Comparison of ENCODE assay signal across 8 mouse cellular contexts in genomic region chr5:67606916-67607803, GRCm38 (mm10). TPM values are rescaled to one million over a fixed set of nuclear protein-coding genes. Genes with fewer than 3 reads are reported as not detected.
DNase-seq lines count a peak whose midpoint lies in the region; ATAC-seq and TF ChIP-seq lines count a peak whose summit lies in the region.

No protein-coding gene starts in this region.

- peak; percentile 46 for ATAC-seq in hindbrain, embryonic 13.5 days (ENCODE audit: low FRiP score)
- ATAC-seq in neural tube, embryonic 14.5 days (ENCODE audit: low read depth): peak; percentile 9; the same call in 1 of the 2 replicates

- H3K4me3 ChIP-seq in left cerebral cortex, adult 2 months: peak overlapping the region; percentile 27
- peak overlapping the region; percentile 60 for H3K4me3 ChIP-seq in forebrain, embryonic 10.5 days
- peak overlapping the region; percentile 48 for H3K4me3 ChIP-seq in hindbrain, embryonic 13.5 days
- H3K4me3 ChIP-seq in liver, adult 2 months (ENCODE audit: insufficient read depth, low read depth, low read length): peak overlapping the region; percentile 61; the same call in 1 of the 2 replicates
- peak overlapping the region; percentile 48 for H3K4me3 ChIP-seq in neural tube, embryonic 14.5 days (ENCODE audit: low read depth, low read length)

- no peak overlapping the region for H3K27ac ChIP-seq in left cerebral cortex, adult 2 months
- H3K27ac ChIP-seq in forebrain, embryonic 10.5 days: peak overlapping the region; percentile 76; the same call in 1 of the 2 replicates
- H3K27ac ChIP-seq in hindbrain, embryonic 13.5 days: no peak overlapping the region
- no peak overlapping the region for H3K27ac ChIP-seq in liver, adult 2 months (replicated peaks; ENCODE audit: insufficient read depth, low read depth, low read length)
- H3K27ac ChIP-seq in neural tube, embryonic 14.5 days (ENCODE audit: low read depth, low read length): peak overlapping the region; percentile 45; the same call in 1 of the 2 replicates

- intact Hi-C loops in left cerebral cortex, adult 2 months (cut with DNase I): loop anchor here (5.0 kb wide), 1 partner anchor 75 kb away; no protein-coding TSS in a partner anchor

- under 1% methylated on average over 66 of the region's 66 CpGs for WGBS in forebrain, embryonic 10.5 days
- under 1% methylated on average over 66 of the region's 66 CpGs for WGBS in hindbrain, embryonic 13.5 days
- 4% methylated on average over 66 of the region's 66 CpGs for WGBS in liver, adult 2 months
- under 1% methylated on average over 66 of the region's 66 CpGs for WGBS in neural tube, embryonic 14.5 days

- no peak for TF ChIP-seq CTCF in left cerebral cortex, adult 2 months (IDR thresholded peaks at IDR 0.05)
- TF ChIP-seq CTCF in liver, adult 2 months (IDR thresholded peaks at IDR 0.05; ENCODE audit: low read depth, low read length): no peak

- no peaks in the 10 kb centered on the region for H3K36me3 ChIP-seq in forebrain, embryonic 10.5 days (replicated peaks)
- H3K36me3 ChIP-seq in hindbrain, embryonic 13.5 days: no peaks in the 10 kb centered on the region
- no peaks in the 10 kb centered on the region for H3K36me3 ChIP-seq in liver, adult 2 months (ENCODE audit: control insufficient read depth, insufficient read depth, low read length)
- no peaks in the 10 kb centered on the region for H3K36me3 ChIP-seq in neural tube, embryonic 14.5 days (ENCODE audit: control insufficient read depth, insufficient read depth, low read length)

- no peak for TF ChIP-seq POLR2A in liver, adult 2 months (IDR thresholded peaks at IDR 0.05; ENCODE audit: extremely low read depth, insufficient read depth, low read length)

- H3K4me2 ChIP-seq in hindbrain, embryonic 13.5 days: peak overlapping the region; percentile 78
- peak overlapping the region; percentile 81 for H3K4me2 ChIP-seq in neural tube, embryonic 14.5 days (ENCODE audit: low read depth, low read length)

- peaks cover 100% of the 10 kb centered on the region for H3K27me3 ChIP-seq in forebrain, embryonic 10.5 days (ENCODE audit: poor library complexity, severe bottlenecking)
- peaks cover 80% of the 10 kb centered on the region for H3K27me3 ChIP-seq in hindbrain, embryonic 13.5 days
- peaks cover 24% of the 10 kb centered on the region for H3K27me3 ChIP-seq in liver, adult 2 months (ENCODE audit: control insufficient read depth, insufficient read depth, low read length)
- peaks cover 30% of the 10 kb centered on the region for H3K27me3 ChIP-seq in neural tube, embryonic 14.5 days (ENCODE audit: control insufficient read depth, insufficient read depth, low read length)

- DNase-seq in left cerebral cortex, adult 2 months (ENCODE audit: extremely low spot score in 1 of 2, low spot score in 2 of 2): no peak
- DNase-seq in left cerebral cortex, adult 11 months (ENCODE audit: low spot score): no peak
- DNase-seq in ZHBTc4 (ENCODE audit: low read depth, low spot score): peak; percentile 36
- peak; percentile 59 for DNase-seq in forebrain, embryonic 10.5 days (ENCODE audit: extremely low spot score, low spot score)
- DNase-seq in liver, adult 2 months (ENCODE audit: extremely low read depth, low read depth, low spot score): no peak
- no peak for DNase-seq in left cerebral cortex, adult 18-20 months (ENCODE audit: low spot score in 2 of 2)

- H3K9me3 ChIP-seq in forebrain, embryonic 10.5 days: no peaks in the 10 kb centered on the region
- no peaks in the 10 kb centered on the region for H3K9me3 ChIP-seq in hindbrain, embryonic 13.5 days
- H3K9me3 ChIP-seq in neural tube, embryonic 14.5 days (ENCODE audit: control insufficient read depth, low read length): no peaks in the 10 kb centered on the region

- peaks cover 29% of the 10 kb centered on the region for H3K4me1 ChIP-seq in forebrain, embryonic 10.5 days
- peaks cover 25% of the 10 kb centered on the region for H3K4me1 ChIP-seq in hindbrain, embryonic 13.5 days (replicated peaks)
- H3K4me1 ChIP-seq in liver, adult 2 months (ENCODE audit: control insufficient read depth, insufficient read depth, low read length): no peaks in the 10 kb centered on the region; the same call in 1 of the 2 replicates
- peaks cover 14% of the 10 kb centered on the region; the same call in 1 of the 2 replicates for H3K4me1 ChIP-seq in neural tube, embryonic 14.5 days (ENCODE audit: control insufficient read depth, insufficient read depth, low read length)

- H3K79me2 ChIP-seq in liver, adult 2 months (ENCODE audit: control insufficient read depth, insufficient read depth, low read length): no peaks in the 10 kb centered on the region

- peak overlapping the region; percentile 68 for H3K9ac ChIP-seq in hindbrain, embryonic 13.5 days
- no peak overlapping the region; the same call in 1 of the 2 replicates for H3K9ac ChIP-seq in liver, adult 2 months (ENCODE audit: low read depth, low read length)
- H3K9ac ChIP-seq in neural tube, embryonic 14.5 days (replicated peaks; ENCODE audit: low read depth, low read length): peak overlapping the region; percentile 46

RNA-seq across cellular contexts. Expression of gene Shisa3, which starts 0.5 kb away (rescaled TPM):
- 1 to 10 TPM in 1 of 2 experiments, under 1 TPM in 1; 0.87 to 1.1 TPM for total RNA-seq in left cerebral cortex, adult 2 months (2021)
- polyA plus RNA-seq in forebrain, embryonic 10.5 days (2016; fragmentation: Nextera tagmentation; extraction: Ambion mirVana): 1.1 and 1.2 TPM in 2 replicates
- polyA plus RNA-seq in hindbrain, embryonic 13.5 days (2015; fragmentation: Nextera tagmentation; extraction: Ambion mirVana): 2.1 and 2.7 TPM in 2 replicates
- total RNA-seq in liver, adult 2 months (2014; rRNA removed): under 0.01 and 0.20 TPM in 2 replicates
- polyA plus RNA-seq in liver, adult 2 months (2012; rRNA removed): 0.11 and 0.20 TPM in 2 replicates
- polyA plus RNA-seq in neural tube, embryonic 14.5 days (2014; fragmentation: Nextera tagmentation; extraction: Ambion mirVana): 2.4 and 3.2 TPM in 2 replicates
- 1 to 10 TPM; 1.1 to 1.2 TPM for total RNA-seq in left cerebral cortex, adult 18-20 months (2021)

Comparison
In these comparisons a context has a peak if more than half of its experiments do, and no peak if none do; other contexts are left out.
1. DNase-seq: peak in ZHBTc4 (single experiment) and forebrain, embryonic 10.5 days (single experiment); none in left cerebral cortex, adult 2 months (0 of 2), left cerebral cortex, adult 11 months (single experiment), liver, adult 2 months (single experiment) and left cerebral cortex, adult 18-20 months (0 of 2).
2. H3K27ac ChIP-seq: peak in forebrain, embryonic 10.5 days (single experiment) and neural tube, embryonic 14.5 days (single experiment); none in left cerebral cortex, adult 2 months (single experiment), hindbrain, embryonic 13.5 days (single experiment) and liver, adult 2 months (single experiment).
3. Peak in every context shown above with its lines, with median percentiles within 50 percentile points of each other: H3K4me3 ChIP-seq.